Mouse (Mus musculus): ENCODE measurements at regions not wholly inside any gene's neighbourhood (a gene's known extent, or its start where the extent isn't known, plus 50 kb on each side); places are given as distances from the start of the nearest gene placed in this dataset.
A peak's percentile ranks its signal among the peaks of the same experiment; 100 is the strongest.

GRCm38 (mm10) chr1:29057339-29057738, 277.3 kb upstream of the Gm597 start:
- ATAC-seq (ENCODE audit: low TSS enrichment), result peak; percentile 99

DNA sequence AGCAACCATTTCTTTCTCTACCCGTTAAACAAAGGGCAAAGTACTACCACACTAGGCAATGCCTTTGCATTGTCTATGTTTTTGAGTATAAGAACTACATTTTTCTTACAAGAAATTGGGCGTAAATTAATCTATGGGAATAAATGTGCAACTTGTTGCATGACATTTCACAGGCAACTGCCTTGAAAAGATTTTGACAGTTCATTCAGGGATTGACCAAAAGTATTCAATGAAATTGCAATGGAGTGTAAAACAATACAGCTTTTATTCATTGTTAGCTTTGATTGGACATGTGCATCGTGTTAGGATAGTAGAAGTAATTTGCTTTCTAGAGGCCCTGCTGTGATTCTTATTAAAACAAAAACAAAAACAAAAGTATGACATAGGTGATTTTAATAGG, 233.7 kb upstream of the Gm597 start:
- ATAC-seq (ENCODE audit: low TSS enrichment), result no peak

- ATAC-seq (ENCODE audit: low TSS enrichment), result no peak
Observed at GRCm38 (mm10) chr1:29001184-29001583, 221.1 kb upstream of the Gm597 start.

DNA sequence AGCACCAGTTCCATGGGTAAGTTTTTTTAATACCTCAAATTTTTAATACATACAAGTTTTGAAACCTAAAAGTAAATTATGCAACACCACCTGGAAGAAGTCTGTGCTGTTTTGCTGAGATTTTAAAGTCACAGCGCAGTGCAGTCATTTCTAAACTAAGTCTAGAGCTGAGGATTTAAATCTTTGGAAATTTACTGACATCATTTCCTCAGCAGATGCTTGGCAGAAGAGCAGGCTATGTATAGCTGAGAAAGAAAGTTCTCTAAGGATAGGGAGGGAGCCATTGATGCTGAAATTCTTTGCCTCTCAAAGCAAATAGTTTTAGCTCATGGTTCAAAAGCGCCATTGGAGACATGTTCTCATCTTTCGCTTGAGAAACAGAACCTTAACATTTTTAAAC, 190.9 kb upstream of the Gm597 start:
- ATAC-seq (ENCODE audit: low TSS enrichment), result peak; percentile 100

Measured in frontal cortex, adult (tissue).